Mouse (Mus musculus): ENCODE measurements around the gene Map7d2.

DNA sequence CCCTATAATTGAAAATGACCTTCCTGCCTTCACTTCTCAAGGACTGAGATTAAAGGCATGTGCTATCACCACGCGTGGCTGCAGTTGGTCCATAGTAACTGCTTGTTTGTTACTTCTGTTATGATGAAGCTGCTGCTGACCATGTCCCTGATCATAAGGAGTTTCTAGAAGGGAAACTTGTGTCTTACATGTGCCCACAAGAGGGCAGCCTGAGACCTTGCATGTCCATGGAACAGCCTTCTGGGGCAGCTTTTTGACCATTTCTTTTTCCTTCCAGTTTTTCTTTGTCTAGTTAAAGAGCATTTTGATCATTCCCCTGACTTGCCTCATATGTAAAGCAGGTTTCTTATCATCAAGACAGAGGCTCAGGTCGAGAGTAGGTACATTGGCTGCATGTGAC, 27.8 kb downstream of the Map7d2 start:
- no peak for TF ChIP-seq POLR2A (IDR thresholded peaks at IDR 0.05; ENCODE audit: low read depth, low read length)
- peak; percentile 56 for TF ChIP-seq CTCF (conservative IDR thresholded peaks at IDR 0.05; ENCODE audit: insufficient read depth, insufficient read length, low read depth, low read length)

Data from kidney, adult 2 months (tissue).